In genomic region chr6:32328028-32328427, GRCm38 (mm10) we compare ENCODE assay signal across 8 mouse cellular contexts.
DNase-seq lines count a peak whose midpoint lies in the region; ATAC-seq and TF ChIP-seq lines count a peak whose summit lies in the region.

No protein-coding gene starts in this region.

- under 1% methylated on average over 8 of the region's 8 CpGs for WGBS in embryonic facial prominence, embryonic 13.5 days
- WGBS in kidney, embryonic 15.5 days, result 6% methylated on average over 8 of the region's 8 CpGs
- 6% methylated on average over 8 of the region's 8 CpGs for WGBS in liver, adult 2 months
- 5% methylated on average over 8 of the region's 8 CpGs for WGBS in neural tube, embryonic 12.5 days

- no peak overlapping the region for H3K27ac ChIP-seq in embryonic facial prominence, embryonic 13.5 days
- H3K27ac ChIP-seq in kidney, embryonic 15.5 days, result no peak overlapping the region
- no peak overlapping the region for H3K27ac ChIP-seq in liver, adult 2 months (replicated peaks; ENCODE audit: insufficient read depth, low read depth, low read length)
- no peak overlapping the region for H3K27ac ChIP-seq in neural tube, embryonic 12.5 days

- no peak overlapping the region for H3K4me3 ChIP-seq in embryonic facial prominence, embryonic 13.5 days
- H3K4me3 ChIP-seq in kidney, embryonic 15.5 days (replicated peaks), result no peak overlapping the region
- no peak overlapping the region for H3K4me3 ChIP-seq in liver, adult 2 months (ENCODE audit: insufficient read depth, low read depth, low read length)
- H3K4me3 ChIP-seq in neural tube, embryonic 12.5 days, result no peak overlapping the region

- no peaks in the 10 kb centered on the region for H3K79me2 ChIP-seq in liver, adult 2 months (ENCODE audit: control insufficient read depth, insufficient read depth, low read length)

- peaks cover 11% of the 10 kb centered on the region; the same call in 1 of the 2 replicates for H3K27me3 ChIP-seq in embryonic facial prominence, embryonic 13.5 days
- peaks cover 16% of the 10 kb centered on the region; the same call in 1 of the 2 replicates for H3K27me3 ChIP-seq in kidney, embryonic 15.5 days
- no peaks in the 10 kb centered on the region; the same call in 1 of the 2 replicates for H3K27me3 ChIP-seq in liver, adult 2 months (ENCODE audit: control insufficient read depth, insufficient read depth, low read length)
- no peaks in the 10 kb centered on the region for H3K27me3 ChIP-seq in neural tube, embryonic 12.5 days (replicated peaks)

- no peak for TF ChIP-seq POLR2A in liver, adult 2 months (IDR thresholded peaks at IDR 0.05; ENCODE audit: extremely low read depth, insufficient read depth, low read length)

- peak; percentile 19 to 27 for DNase-seq in B cell, adult 2 months
- DNase-seq in adrenal gland, postnatal 25 days, result peak; percentile 74
- DNase-seq in heart, adult 9 months (ENCODE audit: low spot score in 2 of 2), result peak; percentile 64 to 67
- DNase-seq in liver, adult 2 months (ENCODE audit: extremely low read depth, low read depth, low spot score), result peak; percentile 24
- peak; percentile 18 for DNase-seq in testis, postnatal 14 days (ENCODE audit: low spot score)

- no peaks in the 10 kb centered on the region for H3K9me3 ChIP-seq in embryonic facial prominence, embryonic 13.5 days
- H3K9me3 ChIP-seq in kidney, embryonic 15.5 days (replicated peaks), result no peaks in the 10 kb centered on the region
- no peaks in the 10 kb centered on the region for H3K9me3 ChIP-seq in neural tube, embryonic 12.5 days

- H3K9ac ChIP-seq in embryonic facial prominence, embryonic 13.5 days, result no peak overlapping the region
- no peak overlapping the region for H3K9ac ChIP-seq in kidney, embryonic 15.5 days
- no peak overlapping the region for H3K9ac ChIP-seq in liver, adult 2 months (ENCODE audit: low read depth, low read length)
- no peak overlapping the region for H3K9ac ChIP-seq in neural tube, embryonic 12.5 days

- peak overlapping the region; percentile 30; the same call in 1 of the 2 replicates for H3K4me2 ChIP-seq in embryonic facial prominence, embryonic 13.5 days
- H3K4me2 ChIP-seq in kidney, embryonic 15.5 days, result no peak overlapping the region
- no peak overlapping the region for H3K4me2 ChIP-seq in neural tube, embryonic 12.5 days (replicated peaks)

- H3K36me3 ChIP-seq in embryonic facial prominence, embryonic 13.5 days, result no peaks in the 10 kb centered on the region
- H3K36me3 ChIP-seq in kidney, embryonic 15.5 days, result no peaks in the 10 kb centered on the region
- H3K36me3 ChIP-seq in liver, adult 2 months (ENCODE audit: control insufficient read depth, insufficient read depth, low read length), result no peaks in the 10 kb centered on the region
- H3K36me3 ChIP-seq in neural tube, embryonic 12.5 days, result no peaks in the 10 kb centered on the region

- ATAC-seq in embryonic facial prominence, embryonic 13.5 days (ENCODE audit: insufficient number of reproducible peaks, insufficient read depth, low FRiP score, low TSS enrichment, low read depth), result no peak
- ATAC-seq in kidney, embryonic 15.5 days (replicated peaks; ENCODE audit: low FRiP score), result peak; percentile 46; the same call in 1 of the 2 replicates
- peak; percentile 58 for ATAC-seq in neural tube, embryonic 12.5 days (ENCODE audit: low FRiP score, low read depth)

- TF ChIP-seq CTCF in liver, adult 2 months (IDR thresholded peaks at IDR 0.05; ENCODE audit: low read depth, low read length), result peak; percentile 99

- H3K4me1 ChIP-seq in embryonic facial prominence, embryonic 13.5 days, result peaks cover 25% of the 10 kb centered on the region
- peaks cover 7% of the 10 kb centered on the region; the same call in 1 of the 2 replicates for H3K4me1 ChIP-seq in kidney, embryonic 15.5 days
- H3K4me1 ChIP-seq in liver, adult 2 months (ENCODE audit: control insufficient read depth, insufficient read depth, low read length), result no peaks in the 10 kb centered on the region
- H3K4me1 ChIP-seq in neural tube, embryonic 12.5 days, result peaks cover 12% of the 10 kb centered on the region

Comparison
In these comparisons a context has a peak if more than half of its experiments do, and no peak if none do; other contexts are left out.
1. DNase-seq: peak in every context shown above with its lines; median percentile 74 in adrenal gland, postnatal 25 days; 66 in heart, adult 9 months; 24 in liver, adult 2 months; 23 in B cell, adult 2 months; 18 in testis, postnatal 14 days.